Mouse (Mus musculus): ENCODE data around the gene Sugp2. TPM values are rescaled to one million over a fixed set of nuclear protein-coding genes. Genes with fewer than 3 reads are reported as not detected.

The Sugp2 gene
- total and polyA plus RNA-seq, 3 experiments: 10.0 to 23.6 (median 20.1) TPM

GRCm38 (mm10) chr8:70313399-70313798, 79.4 kb downstream of the Sugp2 start:
- Histone ChIP-seq H3K4me2 (ENCODE audit: insufficient read depth, low read depth, poor library complexity, severe bottlenecking) (no peak overlapping the region), H3K9me3 (replicated peaks; ENCODE audit: low read length) (no peaks in the 10 kb centered on the region), H3K27ac (ENCODE audit: insufficient read depth, low read depth) (no peak overlapping the region), H3K36me3 (replicated peaks in 1 of 2; ENCODE audit: control insufficient read depth in 1 of 2, insufficient read depth in 1 of 2, low read length in 1 of 2) (peaks cover 41 to 49% of the 10 kb centered on the region in 2 experiments), H3K9ac (ENCODE audit: insufficient read depth, low read depth) (no peak overlapping the region), H3K4me1 (ENCODE audit: control insufficient read depth in 1 of 2, insufficient read depth in 2 of 2) (peaks cover 0 to 5% of the 10 kb centered on the region in 2 experiments; a peak in 1 of 4 replicates), H3K4me3 (replicated peaks in 1 of 3; ENCODE audit: low read depth in 2 of 3, low read length in 2 of 3, poor library complexity in 1 of 3) (no peak overlapping the region), H3K79me2 (replicated peaks; ENCODE audit: control insufficient read depth, extremely low read depth, insufficient read depth, poor library complexity, severe bottlenecking) (no peaks in the 10 kb centered on the region), H3K27me3 (replicated peaks) (peaks cover 13% of the 10 kb centered on the region)
- no peak for TF ChIP-seq MAX (IDR thresholded peaks at IDR 0.05; ENCODE audit: low read length)
- DNase-seq (ENCODE audit: extremely low read depth): no peak
- dilution Hi-C loops (cut with MboI; ENCODE audit: extremely low pct_ligation_motif_present, extremely low pct_unique_long_range_greater_than_20kb, low sequenced_read_pairs): no loop called here
- in situ Hi-C loops (cut with MboI; ENCODE audit: low pct_ligation_motif_present, low pct_unique_long_range_greater_than_20kb, low sequenced_read_pairs): loop anchor here (5.0 kb wide), 1 partner anchor 34 kb away; no protein-coding TSS in a partner anchor

- Histone ChIP-seq H3K79me2 (replicated peaks; ENCODE audit: control insufficient read depth, extremely low read depth, insufficient read depth, poor library complexity, severe bottlenecking) (no peaks in the 10 kb centered on the region), H3K9ac (ENCODE audit: insufficient read depth, low read depth) (no peak within 1 kb of the TSS), H3K4me1 (ENCODE audit: control insufficient read depth in 1 of 2, insufficient read depth in 2 of 2) (peaks cover 0 to 5% of the 10 kb centered on the region in 2 experiments; a peak in 1 of 4 replicates), H3K27me3 (replicated peaks) (peaks cover 24% of the 10 kb centered on the region), H3K27ac (ENCODE audit: insufficient read depth, low read depth) (no peak within 1 kb of the TSS), H3K36me3 (replicated peaks in 1 of 2; ENCODE audit: control insufficient read depth in 1 of 2, insufficient read depth in 1 of 2, low read length in 1 of 2) (peaks cover 23 to 28% of the 10 kb centered on the region in 2 experiments), H3K9me3 (replicated peaks; ENCODE audit: low read length) (no peaks in the 10 kb centered on the region), H3K4me2 (ENCODE audit: insufficient read depth, low read depth, poor library complexity, severe bottlenecking) (peak within 1 kb of the TSS; percentile 11), H3K4me3 (replicated peaks in 1 of 3; ENCODE audit: low read depth in 2 of 3, low read length in 2 of 3, poor library complexity in 1 of 3) (peak within 1 kb of the TSS in 1 of 3 experiments; percentile 33)
- TF ChIP-seq NRF1 (IDR thresholded peaks at IDR 0.05; ENCODE audit: low read depth, low read length) (peak; percentile 51), PAX5 (IDR thresholded peaks at IDR 0.05; ENCODE audit: low read length) (no peak), HCFC1 (IDR thresholded peaks at IDR 0.05; ENCODE audit: low read depth, low read length) (no peak), USF1 (IDR thresholded peaks at IDR 0.05; ENCODE audit: low read depth, low read length) (no peak), NELFE (IDR thresholded peaks at IDR 0.05; ENCODE audit: low read depth, low read length) (no peak), SIN3A (IDR thresholded peaks at IDR 0.05; ENCODE audit: low read length) (no peak), ETS1 (conservative IDR thresholded peaks at IDR 0.05; ENCODE audit: low read depth, low read length) (no peak), CTCF (conservative IDR thresholded peaks at IDR 0.05 in 1 of 2, IDR thresholded peaks at IDR 0.05 in 1 of 2; ENCODE audit: low read depth in 2 of 2, low read length in 2 of 2) (no peak)
- in situ Hi-C loops (cut with MboI; ENCODE audit: low pct_ligation_motif_present, low pct_unique_long_range_greater_than_20kb, low sequenced_read_pairs) (no loop called here), dilution Hi-C loops (cut with MboI; ENCODE audit: extremely low pct_ligation_motif_present, extremely low pct_unique_long_range_greater_than_20kb, low sequenced_read_pairs) (no loop called here)
- no peak for DNase-seq (ENCODE audit: extremely low read depth)
These were observed 81.8 kb downstream of the Sugp2 start, which contains the start of gene Cers1 for GRCm38 (mm10) chr8:70315624-70316510. Gene Cers1 (plus strand): TSS chr8:70315775.

Measured in CH12.LX (cell line).